Mouse (Mus musculus) liver, postnatal 0 days (tissue): Measurements from ENCODE around the gene Proz.

ENCODE experiments used
- CTCF ChIP-seq: sonication (generic); IDR thresholded peaks from 2 replicates; pipeline ENCODE4 v1.5.1; 2016; ENCODE audit warnings: antibody characterized with exemption, low read depth
- EP300 ChIP-seq: IDR thresholded peaks from 2 replicates; pipeline ENCODE4 v1.6.1; 2016; ENCODE audit warnings: antibody characterized with exemption, low read depth, mild to moderate bottlenecking

- TF ChIP-seq CTCF (no peak), EP300 (no peak)
Measured at GRCm38 (mm10) chr8:13111917-13112316, 51.2 kb downstream of the Proz start.
